Mouse (Mus musculus) subcutaneous adipose tissue, adult 2 months (tissue): ENCODE measurements around the gene Fgfrl1. TPM values are rescaled to one million over a fixed set of nuclear protein-coding genes. Genes with fewer than 3 reads are reported as not detected.

Experiments used
- polyA plus RNA-seq: library from polyadenylated mRNA; depleted of rRNA; stranded (reverse); fragments of >200 nt; gene quantifications from 2 replicates; pipeline ENCODE4 v1.2.3, GENCODE M21; 2012; ENCODE audit warnings: low replicate concordance; rRNA removed

The Fgfrl1 gene
- polyA plus RNA-seq = 177 and 427 TPM in 2 replicates

GRCm38 (mm10) chr5:108692271-108692670 lies at the start of gene Fgfrl1:
Gene Fgfrl1, plus strand, starts transcription at chr5:108692382.

DNA sequence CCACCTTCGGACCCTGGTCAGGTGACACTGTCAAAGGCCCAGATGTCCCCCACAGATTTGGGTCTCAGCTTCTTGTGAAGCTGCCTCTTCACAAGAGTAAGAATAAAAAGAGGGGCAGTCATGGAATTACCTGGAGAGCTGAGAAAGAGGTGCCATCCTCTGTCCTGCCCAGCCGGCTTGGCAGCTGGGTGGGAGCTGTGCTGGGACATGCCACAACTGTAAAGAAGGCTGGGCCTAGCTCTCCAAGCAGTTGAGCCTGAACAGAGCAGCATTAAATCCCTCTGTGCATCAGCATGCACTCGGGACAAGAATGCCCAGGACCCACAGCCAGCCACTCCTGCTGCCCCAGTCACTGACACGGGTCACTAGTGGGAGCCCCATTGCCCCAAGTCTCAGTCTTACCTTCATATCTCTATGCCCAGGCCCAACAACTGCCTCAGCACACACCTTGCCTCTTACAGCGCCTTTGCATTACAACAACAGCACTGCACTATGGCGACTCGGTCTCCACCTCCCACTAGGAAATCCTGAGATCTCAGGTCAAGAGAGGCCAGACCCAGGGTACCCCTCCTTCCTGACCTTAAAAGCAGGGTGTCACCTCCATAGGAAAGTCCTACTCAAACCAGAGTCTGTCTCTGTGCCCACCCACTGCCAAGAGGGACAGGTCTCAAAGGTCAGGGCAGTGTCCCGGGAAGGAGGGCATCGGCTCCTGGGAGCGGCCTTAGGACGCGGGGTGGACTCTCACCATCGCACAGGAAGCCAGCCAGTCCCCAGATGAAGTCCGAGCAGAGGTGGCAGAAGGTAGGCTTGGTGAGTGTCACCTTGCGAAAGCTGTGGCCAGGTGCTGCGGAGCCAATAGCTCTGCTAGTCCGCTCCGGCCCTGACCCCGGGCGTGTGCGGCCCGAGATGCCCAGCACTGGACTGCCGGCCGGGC lies 32.2 kb upstream of the Fgfrl1 start, which contains the start of gene Idua:
TSS of gene Idua (plus strand) at position 634 of the 934 bp plus-strand sequence.

DNA sequence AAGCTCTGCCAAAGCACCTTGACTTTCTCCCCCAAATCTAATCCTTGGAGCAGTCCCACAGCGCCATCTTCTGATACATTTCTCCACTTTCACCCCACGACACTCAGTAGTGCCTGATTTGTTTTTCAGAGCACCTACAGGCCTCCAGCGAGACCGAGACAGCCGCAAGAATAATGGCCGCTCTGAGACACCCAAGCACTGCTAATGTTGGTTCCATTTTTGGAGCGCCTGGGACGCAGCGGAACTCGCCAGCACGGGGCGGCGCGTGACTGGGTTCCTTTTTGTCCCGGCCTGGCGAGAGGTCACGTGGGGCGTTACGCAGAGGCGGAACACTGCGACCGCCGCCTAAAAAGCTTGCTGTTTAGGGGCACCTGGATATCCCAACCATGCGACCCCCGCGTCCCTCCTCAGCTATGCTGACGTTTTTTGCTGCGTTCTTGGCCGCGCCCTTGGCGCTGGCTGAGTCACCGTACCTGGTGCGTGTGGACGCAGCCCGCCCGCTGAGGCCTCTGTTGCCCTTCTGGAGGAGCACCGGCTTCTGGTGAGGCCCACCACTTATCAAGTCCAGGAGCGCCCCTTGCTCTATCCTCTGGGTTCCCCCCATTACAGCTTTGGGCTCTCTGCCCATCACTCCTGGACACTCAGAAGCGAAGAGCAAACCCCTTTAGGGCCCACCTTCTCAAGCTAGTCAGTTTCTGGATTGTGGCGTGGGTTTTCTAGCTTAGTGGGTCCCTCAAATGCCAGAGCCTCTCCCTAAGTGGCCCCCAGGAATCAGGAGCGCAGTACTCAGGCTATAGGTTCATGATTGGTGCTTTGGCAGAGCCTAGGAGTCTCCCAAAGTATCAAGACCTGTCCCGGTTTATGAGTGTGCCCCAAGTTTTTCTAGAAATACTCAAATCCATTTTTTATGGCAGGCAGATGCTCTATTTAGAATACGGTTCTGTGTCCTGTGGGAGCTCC lies 22.9 kb upstream of the Fgfrl1 start, which contains the start of gene Dgkq:
TSS of gene Dgkq (minus strand) at position 696 of the 960 bp plus-strand sequence.

GRCm38 (mm10) chr5:108675251-108675816 lies 16.8 kb upstream of the Fgfrl1 start, which contains the start of gene Slc26a1:
Gene Slc26a1, minus strand, starts transcription at chr5:108675569.

Other genes starting within 250 kb of the Fgfrl1 start
- 10.9 and 26.9 TPM in 2 replicates for gene Mfsd7a, start 243.5 kb upstream of the Fgfrl1 start, polyA plus RNA-seq
- gene Pcgf3, start 231.2 kb upstream of the Fgfrl1 start, polyA plus RNA-seq = 7.9 and 13.6 TPM in 2 replicates
- 0.21 TPM in 1 of 2 replicates, not detected in the other for gene Cplx1, start 142.4 kb upstream of the Fgfrl1 start, polyA plus RNA-seq
- gene Gak, start 62.6 kb upstream of the Fgfrl1 start, polyA plus RNA-seq = 70.0 and 83.4 TPM in 2 replicates
- 65.1 and 66.8 TPM in 2 replicates for gene Tmem175, start 62.6 kb upstream of the Fgfrl1 start, polyA plus RNA-seq
- 25.0 and 37.4 TPM in 2 replicates for gene Idua, start 32.1 kb upstream of the Fgfrl1 start, polyA plus RNA-seq
- gene Dgkq, start 22.7 kb upstream of the Fgfrl1 start, polyA plus RNA-seq = 22.3 and 38.1 TPM in 2 replicates
- gene Slc26a1, start 16.8 kb upstream of the Fgfrl1 start, polyA plus RNA-seq = 0.11 and 1.1 TPM in 2 replicates
- gene Rnf212, start 82.6 kb downstream of the Fgfrl1 start, polyA plus RNA-seq = not detected in 2 replicates
- not detected in 2 replicates for gene Tmed11, start 103.0 kb downstream of the Fgfrl1 start, polyA plus RNA-seq
- gene Vmn2r8, start 116.5 kb downstream of the Fgfrl1 start, polyA plus RNA-seq = not detected in 2 replicates
- not detected in 2 replicates for gene Vmn2r9, start 160.2 kb downstream of the Fgfrl1 start, polyA plus RNA-seq